Mouse (Mus musculus): ENCODE results near the gene Zbtb48. TPM values are rescaled to one million over a fixed set of nuclear protein-coding genes. Genes with fewer than 3 reads are reported as not detected.
A peak's percentile ranks its signal among the peaks of the same experiment; 100 is the strongest.

The Zbtb48 gene
- polyA plus RNA-seq, 2 experiments, result 25.4 to 41.5 TPM

GRCm38 (mm10) chr4:151977748-151978147, 49.7 kb downstream of the Zbtb48 start:
- H3K4me1 ChIP-seq (ENCODE audit: control insufficient read depth, insufficient read depth, low read length), result no peaks in the 10 kb centered on the region
- no peaks in the 10 kb centered on the region for H3K9me3 ChIP-seq (ENCODE audit: control insufficient read depth, low read length)
- peak; percentile 85 for DNase-seq (ENCODE audit: low spot score)
- H3K27ac ChIP-seq (replicated peaks; ENCODE audit: low read depth, low read length), result no peak overlapping the region
- H3K4me2 ChIP-seq (replicated peaks; ENCODE audit: low read depth, low read length, severe bottlenecking), result no peak overlapping the region
- TF ChIP-seq POLR2A (IDR thresholded peaks at IDR 0.05; ENCODE audit: borderline replicate concordance, extremely low read depth, insufficient read depth, insufficient read length), result no peak
- peaks cover 64% of the 10 kb centered on the region for H3K36me3 ChIP-seq (ENCODE audit: control insufficient read depth, insufficient read depth, low read length)
- no peak for ATAC-seq (ENCODE audit: low FRiP score, low read depth)
- 34% methylated on average over 10 of the region's 10 CpGs for WGBS
- no peak overlapping the region for H3K9ac ChIP-seq (ENCODE audit: low read depth, low read length, severe bottlenecking)
- no peaks in the 10 kb centered on the region for H3K27me3 ChIP-seq (ENCODE audit: control insufficient read depth, insufficient read depth, low read length)
- H3K4me3 ChIP-seq (replicated peaks; ENCODE audit: low read length), result no peak overlapping the region

- no peak for DNase-seq (ENCODE audit: low spot score)
- ATAC-seq (ENCODE audit: low FRiP score, low read depth), result no peak
- Histone ChIP-seq H3K4me3 (replicated peaks; ENCODE audit: low read length) (no peak overlapping the region), H3K36me3 (ENCODE audit: control insufficient read depth, insufficient read depth, low read length) (peaks cover 54% of the 10 kb centered on the region), H3K27ac (replicated peaks; ENCODE audit: low read depth, low read length) (no peak overlapping the region), H3K4me1 (ENCODE audit: control insufficient read depth, insufficient read depth, low read length) (no peaks in the 10 kb centered on the region), H3K9ac (ENCODE audit: low read depth, low read length, severe bottlenecking) (no peak overlapping the region), H3K27me3 (ENCODE audit: control insufficient read depth, insufficient read depth, low read length) (no peaks in the 10 kb centered on the region), H3K4me2 (replicated peaks; ENCODE audit: low read depth, low read length, severe bottlenecking) (no peak overlapping the region), H3K9me3 (ENCODE audit: control insufficient read depth, low read length) (no peaks in the 10 kb centered on the region)
- 88% methylated on average over 3 of the region's 3 CpGs for WGBS
- TF ChIP-seq POLR2A (IDR thresholded peaks at IDR 0.05; ENCODE audit: borderline replicate concordance, extremely low read depth, insufficient read depth, insufficient read length), result no peak
Observed at GRCm38 (mm10) chr4:151975441-151975840, 52.0 kb downstream of the Zbtb48 start.

- no peak overlapping the region for H3K4me3 ChIP-seq (replicated peaks; ENCODE audit: low read length)
- H3K9ac ChIP-seq (ENCODE audit: low read depth, low read length, severe bottlenecking), result no peak overlapping the region
- no peaks in the 10 kb centered on the region for H3K27me3 ChIP-seq (ENCODE audit: control insufficient read depth, insufficient read depth, low read length)
- H3K36me3 ChIP-seq (ENCODE audit: control insufficient read depth, insufficient read depth, low read length), result peaks cover 54% of the 10 kb centered on the region
- no peak overlapping the region for H3K27ac ChIP-seq (replicated peaks; ENCODE audit: low read depth, low read length)
- H3K9me3 ChIP-seq (ENCODE audit: control insufficient read depth, low read length), result no peaks in the 10 kb centered on the region
- DNase-seq (ENCODE audit: low spot score) (peak; percentile 34), ATAC-seq (ENCODE audit: low FRiP score, low read depth) (no peak)
- WGBS, result 68% methylated on average over 10 of the region's 10 CpGs
- TF ChIP-seq POLR2A (IDR thresholded peaks at IDR 0.05; ENCODE audit: borderline replicate concordance, extremely low read depth, insufficient read depth, insufficient read length), result no peak
- no peaks in the 10 kb centered on the region for H3K4me1 ChIP-seq (ENCODE audit: control insufficient read depth, insufficient read depth, low read length)
- no peak overlapping the region for H3K4me2 ChIP-seq (replicated peaks; ENCODE audit: low read depth, low read length, severe bottlenecking)
Observed at GRCm38 (mm10) chr4:151972221-151972967, 55.1 kb downstream of the Zbtb48 start.

Other genes starting within 250 kb of the Zbtb48 start
- gene Camta1, start 165.8 kb downstream of the Zbtb48 start, polyA plus RNA-seq (2012; rRNA removed), result 28.6 and 29.2 TPM in 2 replicates
- gene Camta1, start 165.8 kb downstream of the Zbtb48 start, polyA plus RNA-seq (2014; fragmentation: Nextera tagmentation; extraction: Ambion mirVana), result 78.8 and 91.1 TPM in 2 replicates
- gene Dnajc11, start 94.0 kb downstream of the Zbtb48 start, polyA plus RNA-seq (2012; rRNA removed), result 56.9 and 73.1 TPM in 2 replicates
- 50.9 and 52.5 TPM in 2 replicates for gene Dnajc11, start 94.0 kb downstream of the Zbtb48 start, polyA plus RNA-seq (2014; fragmentation: Nextera tagmentation; extraction: Ambion mirVana)
- gene Thap3, start 38.7 kb downstream of the Zbtb48 start, polyA plus RNA-seq (2012; rRNA removed), result 60.6 and 61.6 TPM in 2 replicates
- gene Thap3, start 38.7 kb downstream of the Zbtb48 start, polyA plus RNA-seq (2014; fragmentation: Nextera tagmentation; extraction: Ambion mirVana), result 36.1 and 37.5 TPM in 2 replicates
- 35.1 and 40.5 TPM in 2 replicates for gene Phf13, start 31.4 kb downstream of the Zbtb48 start, polyA plus RNA-seq (2012; rRNA removed)
- gene Phf13, start 31.4 kb downstream of the Zbtb48 start, polyA plus RNA-seq (2014; fragmentation: Nextera tagmentation; extraction: Ambion mirVana), result 33.7 and 37.1 TPM in 2 replicates
- gene Klhl21, start 18.9 kb downstream of the Zbtb48 start, polyA plus RNA-seq (2012; rRNA removed), result 18.8 and 25.7 TPM in 2 replicates
- gene Klhl21, start 18.9 kb downstream of the Zbtb48 start, polyA plus RNA-seq (2014; fragmentation: Nextera tagmentation; extraction: Ambion mirVana), result 11.0 and 11.1 TPM in 2 replicates
- gene Tas1r1, start 10.9 kb upstream of the Zbtb48 start, polyA plus RNA-seq (2012; rRNA removed), result 1.0 and 1.7 TPM in 2 replicates
- gene Tas1r1, start 10.9 kb upstream of the Zbtb48 start, polyA plus RNA-seq (2014; fragmentation: Nextera tagmentation; extraction: Ambion mirVana), result 0.93 and 1.3 TPM in 2 replicates
- 28.5 and 33.4 TPM in 2 replicates for gene Nol9, start 11.7 kb upstream of the Zbtb48 start, polyA plus RNA-seq (2012; rRNA removed)
- gene Nol9, start 11.7 kb upstream of the Zbtb48 start, polyA plus RNA-seq (2014; fragmentation: Nextera tagmentation; extraction: Ambion mirVana), result 25.9 and 32.2 TPM in 2 replicates
- gene Plekhg5, start 44.8 kb upstream of the Zbtb48 start, polyA plus RNA-seq (2012; rRNA removed), result 25.0 and 36.2 TPM in 2 replicates
- 14.1 and 16.9 TPM in 2 replicates for gene Plekhg5, start 44.8 kb upstream of the Zbtb48 start, polyA plus RNA-seq (2014; fragmentation: Nextera tagmentation; extraction: Ambion mirVana)
- 5.6 and 6.0 TPM in 2 replicates for gene Tnfrsf25, start 88.3 kb upstream of the Zbtb48 start, polyA plus RNA-seq (2012; rRNA removed)
- gene Tnfrsf25, start 88.3 kb upstream of the Zbtb48 start, polyA plus RNA-seq (2014; fragmentation: Nextera tagmentation; extraction: Ambion mirVana), result 1.0 TPM in 2 replicates
- 1.7 TPM in 2 replicates for gene Espn, start 124.7 kb upstream of the Zbtb48 start, polyA plus RNA-seq (2012; rRNA removed)
- gene Espn, start 124.7 kb upstream of the Zbtb48 start, polyA plus RNA-seq (2014; fragmentation: Nextera tagmentation; extraction: Ambion mirVana), result 1.4 and 1.7 TPM in 2 replicates
- gene Hes2, start 131.2 kb upstream of the Zbtb48 start, polyA plus RNA-seq (2012; rRNA removed), result 0.03 and 0.04 TPM in 2 replicates
- gene Hes2, start 131.2 kb upstream of the Zbtb48 start, polyA plus RNA-seq (2014; fragmentation: Nextera tagmentation; extraction: Ambion mirVana), result not detected in 2 replicates
- 47.7 and 50.3 TPM in 2 replicates for gene Acot7, start 150.5 kb upstream of the Zbtb48 start, polyA plus RNA-seq (2012; rRNA removed)
- gene Acot7, start 150.5 kb upstream of the Zbtb48 start, polyA plus RNA-seq (2014; fragmentation: Nextera tagmentation; extraction: Ambion mirVana), result 47.3 and 48.4 TPM in 2 replicates
- 56.5 and 79.5 TPM in 2 replicates for gene Gpr153, start 246.6 kb upstream of the Zbtb48 start, polyA plus RNA-seq (2012; rRNA removed)
- gene Gpr153, start 246.6 kb upstream of the Zbtb48 start, polyA plus RNA-seq (2014; fragmentation: Nextera tagmentation; extraction: Ambion mirVana), result 28.6 and 33.0 TPM in 2 replicates

Data from limb, embryonic 14.5 days (tissue).